In genomic region chr1:160579309-160580233, GRCm38 (mm10) we compare ENCODE assay signal across 13 mouse cellular contexts.
DNase-seq lines count a peak whose midpoint lies in the region; ATAC-seq and TF ChIP-seq lines count a peak whose summit lies in the region.
"Had no signal": no experiment of that assay in that cellular context is flagged by ENCODE, and none has a peak within 500 bp of the region (broad histone marks: within the 10 kb centered on the region; RNA-seq: fewer than 3 reads in every experiment).

No protein-coding gene starts in this region.

- H3K4me3 ChIP-seq in layer of hippocampus, adult 2 months: peak overlapping the region; percentile 53
- H3K4me3 ChIP-seq in midbrain, embryonic 14.5 days (replicated peaks; ENCODE audit: low read depth, low read length): peak overlapping the region; percentile 21
- H3K4me3 ChIP-seq: heart, embryonic 13.5 days; limb, embryonic 15.5 days had no signal

- H3K4me1 ChIP-seq in midbrain, embryonic 14.5 days (ENCODE audit: control insufficient read depth, insufficient read depth, low read length): peaks cover 8% of the 10 kb centered on the region
- H3K4me1 ChIP-seq: heart, embryonic 13.5 days; limb, embryonic 15.5 days had no signal

- no peak for DNase-seq in layer of hippocampus, adult 2 months (ENCODE audit: low spot score in 2 of 2)
- DNase-seq in layer of hippocampus, adult 11-12 months (ENCODE audit: low spot score): no peak
- DNase-seq in cerebellum, adult 18-20 months: peak; percentile 24 to 47
- DNase-seq in cerebellum, adult 9-11 months: peak; percentile 23
- DNase-seq in midbrain, embryonic 14.5 days: peak; percentile 36
- DNase-seq in thymus, postnatal 0 days (ENCODE audit: low spot score): no peak
- DNase-seq: adrenal gland, postnatal 10 days; gastrocnemius, postnatal 25 days had no signal

- no peaks in the 10 kb centered on the region for H3K9me3 ChIP-seq in midbrain, embryonic 14.5 days (ENCODE audit: control insufficient read depth, low read length)
- H3K9me3 ChIP-seq: heart, embryonic 13.5 days; limb, embryonic 15.5 days had no signal

- H3K27me3 ChIP-seq in midbrain, embryonic 14.5 days (ENCODE audit: control insufficient read depth, insufficient read depth, low read length): no peaks in the 10 kb centered on the region
- H3K27me3 ChIP-seq: heart, embryonic 13.5 days; limb, embryonic 15.5 days had no signal

- WGBS in midbrain, embryonic 14.5 days: 30% methylated on average over 12 of the region's 12 CpGs

- peak overlapping the region; percentile 31; the same call in 1 of the 2 replicates for H3K9ac ChIP-seq in midbrain, embryonic 14.5 days (replicated peaks; ENCODE audit: low read length)
- H3K9ac ChIP-seq: heart, embryonic 13.5 days; limb, embryonic 15.5 days had no signal

- no peaks in the 10 kb centered on the region for H3K36me3 ChIP-seq in midbrain, embryonic 14.5 days (ENCODE audit: control insufficient read depth, insufficient read depth, low read length)
- H3K36me3 ChIP-seq: limb, embryonic 15.5 days had no signal

- peak overlapping the region; percentile 72 for H3K27ac ChIP-seq in layer of hippocampus, adult 2 months
- no peak overlapping the region for H3K27ac ChIP-seq in midbrain, embryonic 14.5 days (replicated peaks; ENCODE audit: low read depth, low read length)
- H3K27ac ChIP-seq: heart, embryonic 13.5 days; limb, embryonic 15.5 days; stomach, postnatal 0 days had no signal

- peak overlapping the region; percentile 44 for H3K4me2 ChIP-seq in midbrain, embryonic 14.5 days (ENCODE audit: low read length)
- H3K4me2 ChIP-seq: heart, embryonic 13.5 days; limb, embryonic 15.5 days had no signal

- no peak for TF ChIP-seq CTCF in layer of hippocampus, adult 2 months (conservative IDR thresholded peaks at IDR 0.05)

- no peak; the same call in 1 of the 2 replicates for ATAC-seq in midbrain, embryonic 14.5 days (ENCODE audit: low FRiP score, low TSS enrichment)
- ATAC-seq in megakaryocyte progenitor cell, adult 5-6 weeks (replicated peaks; ENCODE audit: poor library complexity): no peak
- ATAC-seq: lung, postnatal 0 days had no signal

Comparison
In these comparisons a context has a peak if more than half of its experiments do, and no peak if none do; other contexts are left out.
1. DNase-seq: peak in cerebellum, adult 18-20 months (2 of 2), cerebellum, adult 9-11 months (single experiment) and midbrain, embryonic 14.5 days (single experiment); none in layer of hippocampus, adult 2 months (0 of 2), layer of hippocampus, adult 11-12 months (single experiment) and thymus, postnatal 0 days (single experiment).